Mouse (Mus musculus) G1E (cell line): ENCODE measurements around the gene Skap1.

Experiments used
- CTCF ChIP-seq: IDR thresholded peaks from 2 replicates; pipeline ENCODE4 v1.5.1; 2012; ENCODE audit warnings: low read depth, low read length, inconsistent platforms, mixed read lengths
- GATA2 ChIP-seq: IDR thresholded peaks from 2 replicates; pipeline ENCODE4 v1.6.1; 2012; ENCODE audit warnings: low read depth, low read length, inconsistent platforms, borderline replicate concordance
- POLR2AphosphoS5 ChIP-seq: IDR thresholded peaks from 2 replicates; pipeline ENCODE4 v1.6.1; 2012; ENCODE audit warnings: low read depth, low read length, inconsistent platforms; ENCODE audit not compliant: insufficient replicate concordance

DNA sequence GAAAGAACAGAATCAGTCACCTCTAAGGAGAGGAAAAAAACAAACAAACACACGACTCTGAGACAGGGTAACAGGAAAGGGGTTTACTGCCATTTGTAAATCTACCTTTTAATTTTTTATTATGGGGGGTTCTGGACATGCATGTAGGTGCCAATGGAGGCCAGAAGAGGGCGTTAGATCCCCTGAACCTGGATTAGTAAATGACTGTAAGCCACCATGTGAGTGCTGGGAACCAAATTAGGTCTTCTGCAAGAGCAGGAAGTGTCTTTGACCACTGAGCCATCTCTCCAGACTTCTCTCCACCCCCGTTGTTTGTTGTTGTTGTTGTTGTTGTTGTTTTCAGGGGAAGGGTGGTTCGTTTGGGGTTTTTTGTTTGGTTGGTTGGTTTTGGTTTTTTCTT lies 293.0 kb downstream of the Skap1 start:
- TF ChIP-seq CTCF (no peak), POLR2AphosphoS5 (no peak), GATA2 (no peak)
